Mouse (Mus musculus) C2C12 (cell line): ENCODE measurements around the gene Palm.

ENCODE experiments used
- CTCF ChIP-seq: IDR thresholded peaks from one replicate; pipeline ENCODE4 v1.5.1; 2011; ENCODE audit not compliant: control insufficient read depth, insufficient read depth, insufficient read length
- MAX ChIP-seq: IDR thresholded peaks from one replicate; pipeline ENCODE4 v1.6.1; 2011; ENCODE audit warnings: mild to moderate bottlenecking, control low read depth
- MYOD1 ChIP-seq: IDR thresholded peaks from one replicate; pipeline ENCODE4 v1.6.1; 2011; ENCODE audit warnings: low read depth; ENCODE audit not compliant: control insufficient read depth, insufficient read length

DNA sequence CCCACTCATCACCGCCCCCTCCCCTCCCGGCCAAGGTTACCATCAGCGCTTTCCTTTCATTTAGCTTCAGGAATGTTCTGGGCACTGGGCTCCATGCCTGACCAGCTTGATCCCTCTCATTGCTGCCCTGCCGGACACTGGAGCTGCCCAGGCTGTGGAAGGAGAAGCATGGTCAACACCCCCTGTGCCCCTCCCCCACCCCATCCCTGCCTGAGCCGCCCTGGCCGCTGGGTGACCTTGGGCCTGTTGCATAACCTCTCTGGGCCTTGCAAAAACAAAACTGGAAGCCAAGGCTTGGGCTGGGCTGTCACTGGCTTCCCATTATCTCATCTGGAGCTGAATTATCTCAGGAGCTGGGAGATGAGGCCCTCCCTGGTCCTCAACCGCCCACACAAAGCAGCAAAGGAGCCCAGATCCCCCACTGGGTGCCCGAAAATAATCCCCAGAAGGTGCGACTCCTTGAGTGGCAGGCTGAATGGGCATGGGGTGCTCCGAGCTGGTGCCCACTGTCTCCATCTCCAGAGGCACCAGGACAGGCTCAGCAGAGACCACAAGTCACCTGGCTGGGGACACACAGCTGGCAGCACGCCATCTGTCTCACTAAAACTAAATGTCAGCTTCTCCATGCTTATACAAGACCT is 9.1 kb downstream of the Palm start:
- TF ChIP-seq CTCF (no peak), MYOD1 (no peak), MAX (no peak)
